Mouse (Mus musculus) neural tube, embryonic 15.5 days (tissue): Measurements from ENCODE around the gene Hes5. TPM values are rescaled to one million over a fixed set of nuclear protein-coding genes. Genes with fewer than 3 reads are reported as not detected.

Experiments
- ATAC-seq: fragments of 200-750 bp; cut with Nextera tagmentation; 2 replicates; pipeline ENCODE4 v1.8.0; 2017; ENCODE audit warnings: mild to moderate bottlenecking, moderate TSS enrichment, moderate library complexity; ENCODE audit not compliant: low FRiP score
- H3K27ac ChIP-seq: fragments of 300-500 bp; sonication (generic); replicated peaks from 2 replicates; pipeline ENCODE4 v1.5.1; 2015; ENCODE audit warnings: mild to moderate bottlenecking, inconsistent platforms
- H3K27me3 ChIP-seq: fragments of 300-500 bp; sonication (generic); replicated peaks from 2 replicates; pipeline ENCODE4 v1.6.1; 2015; ENCODE audit warnings: inconsistent platforms
- H3K36me3 ChIP-seq: fragments of 300-500 bp; sonication (generic); 2 replicates; pipeline ENCODE4 v1.6.1; 2015; ENCODE audit warnings: inconsistent platforms
- H3K4me1 ChIP-seq: fragments of 300-500 bp; sonication (generic); 2 replicates; pipeline ENCODE4 v1.6.1; 2015; ENCODE audit warnings: inconsistent platforms
- H3K4me2 ChIP-seq: fragments of 300-500 bp; sonication (generic); 2 replicates; pipeline ENCODE4 v1.6.1; 2015; ENCODE audit warnings: inconsistent platforms, mild to moderate bottlenecking, moderate library complexity
- H3K4me3 ChIP-seq: fragments of 300-500 bp; sonication (generic); replicated peaks from 2 replicates; pipeline ENCODE4 v1.5.1; 2015; ENCODE audit warnings: mild to moderate bottlenecking, inconsistent platforms
- H3K9ac ChIP-seq: fragments of 300-500 bp; sonication (generic); replicated peaks from 2 replicates; pipeline ENCODE4 v1.6.1; 2015; ENCODE audit warnings: mild to moderate bottlenecking, inconsistent platforms
- H3K9me3 ChIP-seq: fragments of 300-500 bp; sonication (generic); replicated peaks from 2 replicates; pipeline ENCODE4 v1.6.1; 2016; ENCODE audit warnings: inconsistent platforms
- WGBS: fragments of 180-500 bp; shearing (Covaris S2); methylation state at CpG from one replicate; pipeline ENCODE4 v1.1.7; 2015; ENCODE audit warnings: mixed read lengths; 5-methylcytosine and 5-hydroxymethylcytosine counted together
- polyA plus RNA-seq: library from polyadenylated mRNA; unstranded; fragments of >200 nt; fragmentation: Nextera tagmentation; extraction: Ambion mirVana; gene quantifications from 2 replicates; pipeline ENCODE4 v1.2.1, GENCODE M21; 2015

Hes5 gene
- polyA plus RNA-seq, 1 experiment from 2014 or later: 113 TPM

DNA sequence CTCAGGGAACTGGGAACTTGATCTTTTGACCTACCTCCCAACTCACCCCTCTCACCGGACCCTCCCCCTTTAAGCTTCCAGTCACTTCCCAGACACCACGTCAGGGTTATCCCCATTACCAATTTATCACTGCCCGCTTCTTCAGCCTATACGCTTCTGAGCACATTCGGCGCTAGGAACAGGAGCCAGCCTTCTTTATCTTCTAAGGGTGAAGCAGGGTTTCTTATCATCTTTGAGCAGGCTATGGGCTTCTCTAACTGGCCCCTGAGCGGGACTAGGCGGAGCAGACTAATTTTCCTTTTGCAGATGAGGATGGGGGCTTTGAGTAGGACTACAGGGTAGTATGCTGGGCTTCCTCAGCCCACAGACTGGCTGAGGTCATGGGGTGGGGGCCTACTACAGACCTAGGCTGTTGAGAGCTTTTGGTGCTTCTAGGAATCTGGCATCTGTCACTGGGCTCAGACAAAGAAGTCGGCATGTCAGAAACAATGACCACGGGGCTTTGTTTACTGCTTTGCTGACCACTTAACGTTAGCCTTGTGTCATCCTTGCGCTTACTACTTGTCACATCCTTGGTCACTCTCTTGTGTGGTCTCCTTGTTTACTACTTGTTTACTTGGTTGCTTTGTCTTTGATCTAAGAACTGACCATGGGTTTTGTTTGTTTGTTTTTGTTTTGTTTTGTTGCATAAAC lies 32.2 kb upstream of the Hes5 start, which contains the start of gene Tnfrsf14:
Tnfrsf14 (minus strand) TSS at position 169 of the 693 bp plus-strand sequence.
- Histone ChIP-seq H3K9ac (no peak within 1 kb of the TSS), H3K4me1 (no peaks in the 10 kb centered on the region), H3K4me2 (peak within 1 kb of the TSS; percentile 13; the same call in 1 of the 2 replicates), H3K36me3 (no peaks in the 10 kb centered on the region), H3K27ac (no peak within 1 kb of the TSS), H3K4me3 (no peak within 1 kb of the TSS), H3K9me3 (no peaks in the 10 kb centered on the region), H3K27me3 (no peaks in the 10 kb centered on the region)
- WGBS: 50% methylated on average over 12 of the region's 12 CpGs
- ATAC-seq: no peak

DNA sequence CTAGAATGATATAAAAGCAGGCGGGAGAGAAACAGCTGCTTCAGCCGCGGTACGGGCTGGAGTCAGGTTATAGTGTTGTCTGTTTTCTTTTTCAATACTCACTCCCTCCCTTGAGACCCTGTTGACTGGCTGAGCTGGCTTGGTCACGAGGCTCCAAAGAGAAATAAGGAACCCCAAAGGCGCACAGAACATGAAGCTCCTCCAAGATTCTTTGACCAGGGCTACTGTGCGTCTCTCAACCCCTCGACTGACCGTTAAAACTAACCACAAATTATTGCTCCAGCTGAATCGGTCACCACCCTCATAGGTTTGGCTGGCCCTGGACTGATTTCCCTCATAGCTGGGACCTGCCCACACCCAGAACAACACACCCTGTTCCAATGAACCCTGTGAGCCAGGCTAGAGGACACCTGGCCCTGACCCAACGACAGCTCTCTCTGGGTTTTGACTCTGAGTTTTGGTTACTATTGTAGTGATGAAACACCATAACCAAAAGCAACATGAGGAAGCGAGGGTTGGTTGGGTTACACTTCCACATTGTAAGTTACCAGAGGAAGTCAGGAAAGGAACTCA lies 31.5 kb upstream of the Hes5 start:
- ATAC-seq: no peak
- H3K4me2 ChIP-seq: no peak overlapping the region
- no peak overlapping the region for H3K4me3 ChIP-seq
- H3K27me3 ChIP-seq: no peaks in the 10 kb centered on the region
- no peaks in the 10 kb centered on the region for H3K4me1 ChIP-seq
- H3K9ac ChIP-seq: no peak overlapping the region
- H3K36me3 ChIP-seq: no peaks in the 10 kb centered on the region
- 76% methylated on average over 12 of the region's 12 CpGs for WGBS
- no peak overlapping the region for H3K27ac ChIP-seq
- no peaks in the 10 kb centered on the region for H3K9me3 ChIP-seq

DNA sequence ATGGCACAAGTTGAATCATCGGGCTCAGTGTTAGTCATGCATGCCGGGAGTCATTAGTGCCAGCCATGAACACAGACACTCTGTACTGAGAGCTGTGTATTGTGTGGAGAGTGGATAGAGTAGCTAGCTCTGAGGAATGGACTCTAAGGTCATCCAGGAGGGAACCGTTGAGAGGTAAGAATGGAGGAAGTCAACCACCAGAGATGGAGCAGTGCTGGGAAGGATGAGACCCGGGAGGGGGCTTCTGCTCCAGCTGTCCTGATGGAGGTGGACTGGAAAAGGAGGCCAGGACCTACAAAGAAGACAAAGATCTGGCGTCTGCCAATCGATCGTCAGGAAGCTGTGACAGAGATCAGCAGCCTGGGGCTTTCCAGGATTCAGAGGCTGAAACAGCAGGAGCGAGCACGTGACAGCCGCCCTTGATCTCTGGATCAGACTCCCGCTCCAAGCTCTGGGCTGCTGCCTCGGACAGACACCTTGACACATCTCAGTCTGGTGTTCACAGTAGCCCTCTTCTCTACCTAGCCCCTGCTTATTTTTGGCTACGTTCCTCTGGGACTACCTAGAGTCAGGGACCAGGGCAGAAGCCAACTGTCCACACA lies 27.3 kb upstream of the Hes5 start:
- Histone ChIP-seq H3K9ac (no peak overlapping the region), H3K4me1 (no peaks in the 10 kb centered on the region; the same call in 1 of the 2 replicates), H3K27me3 (no peaks in the 10 kb centered on the region), H3K4me3 (no peak overlapping the region), H3K9me3 (no peaks in the 10 kb centered on the region), H3K36me3 (no peaks in the 10 kb centered on the region), H3K27ac (no peak overlapping the region), H3K4me2 (no peak overlapping the region)
- WGBS: 66% methylated on average over 13 of the region's 13 CpGs
- no peak for ATAC-seq

DNA sequence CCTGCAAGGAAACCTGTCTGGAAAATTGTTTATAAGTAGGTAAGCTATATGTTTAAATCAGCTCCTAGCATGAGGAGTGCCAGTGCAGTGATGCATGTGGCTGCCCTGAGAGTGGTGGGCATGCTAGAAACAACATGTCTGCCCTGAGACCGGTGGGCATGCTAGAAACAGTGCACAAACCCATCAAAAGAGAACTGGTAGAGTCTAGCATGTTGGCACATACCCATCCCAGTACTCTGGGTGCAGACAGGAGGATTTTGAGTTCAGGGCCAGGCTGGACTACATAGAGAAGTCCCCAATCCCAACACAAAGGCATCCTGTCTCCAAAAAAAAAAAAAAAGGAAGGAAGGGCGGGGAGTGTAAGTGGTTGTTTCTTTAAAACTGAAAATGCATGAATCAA lies 25.9 kb upstream of the Hes5 start:
- H3K4me2 ChIP-seq: no peak overlapping the region

DNA sequence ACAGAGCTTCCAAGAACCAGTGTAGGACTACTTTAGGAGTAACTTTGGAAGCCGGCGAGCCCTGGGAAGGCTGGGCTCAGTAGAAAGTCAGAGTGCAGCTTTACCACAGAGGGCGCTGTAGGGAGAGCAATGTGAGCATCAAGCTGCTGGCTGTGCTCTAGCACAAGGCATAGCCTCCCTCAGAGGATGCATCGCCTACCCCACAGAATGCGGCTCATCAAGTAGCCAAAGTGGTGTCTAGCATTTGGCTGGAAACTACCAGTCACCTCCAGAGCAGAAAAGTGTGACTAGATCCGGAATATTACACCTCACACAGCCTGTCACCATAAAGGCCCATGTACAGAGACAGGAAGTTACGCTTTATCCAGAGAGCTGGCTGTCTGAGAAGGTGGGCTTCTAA lies 24.9 kb upstream of the Hes5 start:
- WGBS: 83% methylated on average over 7 of the region's 7 CpGs
- Histone ChIP-seq H3K9ac (no peak overlapping the region), H3K4me1 (no peaks in the 10 kb centered on the region; the same call in 1 of the 2 replicates), H3K36me3 (no peaks in the 10 kb centered on the region), H3K27ac (no peak overlapping the region), H3K9me3 (no peaks in the 10 kb centered on the region), H3K27me3 (no peaks in the 10 kb centered on the region), H3K4me2 (no peak overlapping the region), H3K4me3 (no peak overlapping the region)
- no peak for ATAC-seq

More for the DNA sequence above, 25.9 kb upstream of the Hes5 start:
- WGBS: 88% methylated on average over 2 of the region's 2 CpGs
- Histone ChIP-seq H3K9me3 (no peaks in the 10 kb centered on the region), H3K9ac (no peak overlapping the region), H3K36me3 (no peaks in the 10 kb centered on the region), H3K27ac (no peak overlapping the region), H3K4me1 (no peaks in the 10 kb centered on the region; the same call in 1 of the 2 replicates), H3K4me3 (no peak overlapping the region), H3K27me3 (no peaks in the 10 kb centered on the region)
- ATAC-seq: no peak

DNA sequence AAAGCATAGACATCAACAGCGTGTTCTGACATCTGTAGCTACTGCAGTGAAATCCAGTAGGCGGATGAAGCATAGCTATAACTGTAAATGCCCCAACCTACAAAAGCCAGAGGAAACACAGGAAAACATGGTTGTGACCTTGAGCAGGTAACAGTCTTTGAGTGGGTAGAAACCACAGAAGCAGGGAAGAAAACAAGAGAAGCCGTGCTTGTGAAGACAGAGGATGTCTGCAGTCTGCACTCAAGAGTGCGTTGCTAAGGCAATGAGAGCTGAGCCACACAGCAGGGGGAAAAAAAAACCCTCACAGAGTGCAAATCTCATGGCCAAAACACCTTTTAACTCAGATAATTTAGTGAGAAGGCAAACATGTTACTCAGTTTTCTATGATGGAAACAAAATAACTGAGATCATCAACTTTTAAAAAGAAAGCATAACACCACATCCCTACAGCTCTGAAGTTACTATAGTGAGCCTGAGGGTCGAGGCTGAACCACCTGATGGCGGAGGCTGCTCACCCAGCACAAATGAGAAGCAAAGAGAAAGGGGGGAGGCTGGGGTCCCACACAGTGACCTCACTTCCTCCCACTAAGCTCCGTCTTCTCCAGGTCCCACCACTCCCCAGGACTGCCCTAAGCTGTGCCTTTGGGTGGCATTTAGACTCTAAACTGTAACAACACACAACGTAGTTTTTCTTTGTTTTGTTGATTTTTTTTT lies 24.0 kb upstream of the Hes5 start:
- WGBS: 56% methylated on average over 8 of the region's 8 CpGs
- Histone ChIP-seq H3K4me3 (no peak overlapping the region), H3K4me1 (no peaks in the 10 kb centered on the region; the same call in 1 of the 2 replicates), H3K9me3 (no peaks in the 10 kb centered on the region), H3K27ac (no peak overlapping the region), H3K36me3 (no peaks in the 10 kb centered on the region), H3K9ac (no peak overlapping the region), H3K27me3 (no peaks in the 10 kb centered on the region), H3K4me2 (no peak overlapping the region)
- ATAC-seq: no peak

DNA sequence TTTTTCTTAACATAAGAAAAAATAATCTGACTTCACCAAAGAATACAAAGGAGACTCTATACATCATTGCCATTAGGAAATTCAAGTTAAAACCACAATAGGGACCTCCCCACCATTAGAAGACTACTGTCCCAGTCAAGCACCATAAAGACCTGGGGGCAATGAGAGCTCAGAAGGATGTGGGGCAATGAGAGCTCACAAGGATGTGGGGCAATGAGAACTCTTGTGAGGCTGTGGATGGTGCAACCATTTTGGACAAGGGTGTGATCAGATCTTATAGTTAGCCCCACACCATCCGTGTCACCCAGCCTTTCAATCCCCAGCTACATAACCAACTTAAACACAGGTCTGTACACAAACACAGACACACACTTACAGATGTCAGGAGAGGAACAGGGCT lies 23.0 kb upstream of the Hes5 start:
- Histone ChIP-seq H3K9me3 (no peaks in the 10 kb centered on the region), H3K4me2 (no peak overlapping the region), H3K9ac (no peak overlapping the region), H3K27me3 (no peaks in the 10 kb centered on the region), H3K4me1 (no peaks in the 10 kb centered on the region; the same call in 1 of the 2 replicates), H3K27ac (no peak overlapping the region), H3K4me3 (no peak overlapping the region), H3K36me3 (no peaks in the 10 kb centered on the region)
- WGBS: 87% methylated on average over 1 of the region's 1 CpGs
- no peak for ATAC-seq

DNA sequence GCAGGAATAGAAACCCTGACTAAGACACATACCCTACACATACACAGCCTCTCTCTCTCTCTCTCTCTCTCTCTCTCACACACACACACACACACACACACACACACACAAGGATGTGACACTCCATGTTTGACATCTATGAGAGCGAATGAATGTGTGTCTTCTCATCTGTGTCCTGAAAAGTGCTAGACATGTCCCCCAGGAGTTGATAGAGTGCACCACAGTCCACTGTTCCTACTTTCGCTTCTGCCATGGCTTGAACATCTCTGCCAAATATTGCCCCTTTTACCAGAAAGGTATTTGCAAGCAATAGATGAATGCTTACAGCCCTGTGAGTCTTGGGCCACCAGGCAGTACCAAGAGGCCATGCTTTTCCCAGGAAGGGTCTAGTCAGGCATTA lies 20.6 kb upstream of the Hes5 start:
- no peak for ATAC-seq
- WGBS: 87% methylated on average over 2 of the region's 2 CpGs

DNA sequence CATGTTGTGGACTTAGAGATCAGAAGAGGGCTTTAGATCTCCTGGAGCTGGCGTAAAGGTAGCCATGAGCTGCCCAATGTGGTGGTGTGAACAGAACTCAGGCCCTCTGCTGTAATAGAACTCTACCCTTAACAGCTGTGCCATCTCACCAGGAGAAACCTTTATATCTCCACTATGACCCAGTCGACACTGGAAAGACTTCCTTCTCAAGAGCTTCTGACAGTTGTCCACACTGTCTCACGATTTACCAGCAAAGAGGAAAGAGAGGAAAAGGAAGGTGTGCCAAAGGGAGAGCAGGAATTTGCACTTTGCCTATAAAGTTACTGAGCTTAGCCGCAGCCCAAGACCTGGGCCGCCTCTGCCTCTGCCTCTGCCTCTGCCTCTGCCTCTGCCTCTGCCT lies 18.9 kb upstream of the Hes5 start:
- no peaks in the 10 kb centered on the region for H3K9me3 ChIP-seq
- no peak overlapping the region for H3K27ac ChIP-seq
- H3K4me3 ChIP-seq: no peak overlapping the region
- H3K4me2 ChIP-seq: no peak overlapping the region
- H3K9ac ChIP-seq: no peak overlapping the region
- peaks cover 22% of the 10 kb centered on the region for H3K4me1 ChIP-seq
- H3K27me3 ChIP-seq: no peaks in the 10 kb centered on the region
- H3K36me3 ChIP-seq: no peaks in the 10 kb centered on the region
- ATAC-seq: no peak
- 93% methylated on average over 5 of the region's 5 CpGs for WGBS

More for the DNA sequence above, 20.6 kb upstream of the Hes5 start:
- H3K9me3 ChIP-seq: no peaks in the 10 kb centered on the region
- no peaks in the 10 kb centered on the region for H3K36me3 ChIP-seq
- H3K4me3 ChIP-seq: no peak overlapping the region
- H3K9ac ChIP-seq: no peak overlapping the region
- no peak overlapping the region for H3K4me2 ChIP-seq
- H3K27ac ChIP-seq: no peak overlapping the region
- no peaks in the 10 kb centered on the region for H3K27me3 ChIP-seq
- H3K4me1 ChIP-seq: peaks cover 7% of the 10 kb centered on the region; the same call in 1 of the 2 replicates

DNA sequence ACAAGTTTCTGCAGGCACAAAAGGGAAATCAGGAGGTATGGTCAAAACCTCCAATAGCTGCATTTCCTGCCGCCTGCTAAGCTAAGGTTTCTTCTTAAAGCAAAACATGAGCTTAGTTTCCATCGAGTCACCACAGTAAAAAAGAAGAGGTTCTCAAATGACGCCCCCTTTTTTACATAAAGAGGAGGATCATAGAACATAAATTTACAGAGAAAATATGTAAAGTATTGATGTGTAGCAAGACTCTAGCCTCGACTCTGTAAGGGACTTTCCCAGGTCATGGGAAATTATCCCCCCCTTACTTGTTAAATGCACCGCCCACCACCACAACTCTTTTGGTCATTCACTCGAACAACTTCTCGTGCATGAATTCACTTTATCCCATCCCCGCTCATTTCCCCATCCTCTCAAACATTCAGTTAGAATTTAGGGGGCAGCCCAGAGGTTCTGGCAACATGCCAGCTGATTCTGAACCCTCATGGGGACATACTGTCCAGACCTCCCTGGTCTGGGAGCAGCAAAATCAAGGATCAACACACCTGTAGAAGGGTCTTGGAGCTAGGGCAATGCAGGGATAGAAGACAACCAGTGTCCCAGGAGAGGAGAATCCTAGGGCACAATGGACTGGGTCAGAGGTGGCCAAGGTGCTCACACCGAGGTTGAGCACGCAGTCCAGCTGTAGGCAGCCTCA lies 17.9 kb upstream of the Hes5 start:
- Histone ChIP-seq H3K4me3 (no peak overlapping the region), H3K4me1 (peaks cover 22% of the 10 kb centered on the region), H3K9me3 (no peaks in the 10 kb centered on the region), H3K36me3 (no peaks in the 10 kb centered on the region), H3K4me2 (no peak overlapping the region), H3K27ac (no peak overlapping the region), H3K27me3 (no peaks in the 10 kb centered on the region), H3K9ac (no peak overlapping the region)
- no peak for ATAC-seq
- 88% methylated on average over 10 of the region's 10 CpGs for WGBS

DNA sequence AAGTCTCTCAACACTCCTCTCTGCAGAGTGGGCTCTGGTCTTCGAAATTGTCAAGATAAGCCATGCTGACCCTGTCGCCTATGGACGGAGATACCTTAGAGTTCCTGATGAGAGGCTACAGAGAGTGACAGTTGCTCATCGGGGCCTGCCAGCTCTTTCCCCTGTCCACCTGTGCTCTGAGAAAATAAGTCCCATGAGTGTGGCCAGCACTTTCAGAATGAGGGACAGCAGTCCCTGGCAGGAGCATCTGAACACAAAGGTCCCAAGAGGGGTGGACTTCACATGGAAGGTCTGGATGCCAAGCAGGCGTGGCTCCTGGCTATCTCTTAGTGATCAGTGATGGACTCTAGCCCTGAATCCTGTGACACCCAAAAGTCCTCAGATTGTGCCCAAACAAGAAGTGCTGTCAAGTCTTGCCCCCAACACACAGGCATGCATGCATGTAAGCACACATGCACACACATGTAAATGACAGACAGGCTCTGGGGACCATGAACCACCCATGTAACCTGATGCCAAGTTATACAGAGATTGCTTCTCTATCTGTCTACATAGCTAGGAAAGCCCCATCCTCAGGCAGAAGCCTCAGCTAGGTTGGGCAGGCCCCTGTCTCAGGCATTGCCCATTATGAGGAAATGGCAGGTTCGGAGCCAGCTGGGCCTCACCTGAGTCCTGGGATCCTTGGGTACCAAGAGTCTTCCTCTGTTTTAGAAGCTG lies 17.2 kb upstream of the Hes5 start:
- Histone ChIP-seq H3K27ac (no peak overlapping the region), H3K36me3 (no peaks in the 10 kb centered on the region), H3K9me3 (no peaks in the 10 kb centered on the region), H3K4me3 (no peak overlapping the region), H3K4me2 (no peak overlapping the region), H3K4me1 (peaks cover 22% of the 10 kb centered on the region), H3K27me3 (no peaks in the 10 kb centered on the region), H3K9ac (no peak overlapping the region)
- WGBS: 90% methylated on average over 6 of the region's 6 CpGs
- ATAC-seq: no peak
